Comparison of ENCODE assay signal across 8 mouse cellular contexts in genomic region chr7:131075956-131076355, GRCm38 (mm10). TPM values are rescaled to one million over a fixed set of nuclear protein-coding genes. Genes with fewer than 3 reads are reported as not detected.
DNase-seq lines count a peak whose midpoint lies in the region; ATAC-seq and TF ChIP-seq lines count a peak whose summit lies in the region.

No protein-coding gene starts in this region.

- no peak overlapping the region for H3K9ac ChIP-seq in kidney, postnatal 0 days (ENCODE audit: low read depth, low read length)
- no peak overlapping the region for H3K9ac ChIP-seq in kidney, embryonic 16.5 days (replicated peaks; ENCODE audit: low read length)
- H3K9ac ChIP-seq in CH12.LX (ENCODE audit: insufficient read depth, low read depth) = no peak overlapping the region

- TF ChIP-seq RAD21 in CH12.LX (IDR thresholded peaks at IDR 0.05; ENCODE audit: low read depth, low read length) = peak; percentile 30

- H3K4me2 ChIP-seq in kidney, postnatal 0 days (ENCODE audit: low read length) = no peak overlapping the region
- no peak overlapping the region for H3K4me2 ChIP-seq in kidney, embryonic 16.5 days (replicated peaks; ENCODE audit: low read depth, low read length)
- H3K4me2 ChIP-seq in CH12.LX (ENCODE audit: insufficient read depth, low read depth, poor library complexity, severe bottlenecking) = no peak overlapping the region

- WGBS in kidney, postnatal 0 days = 3% methylated on average over 1 of the region's 1 CpGs
- 0% methylated on average over 1 of the region's 1 CpGs for WGBS in kidney, embryonic 16.5 days

- no peaks in the 10 kb centered on the region for H3K4me1 ChIP-seq in kidney, postnatal 0 days (replicated peaks; ENCODE audit: insufficient read depth, low read length)
- no peaks in the 10 kb centered on the region for H3K4me1 ChIP-seq in kidney, embryonic 16.5 days (ENCODE audit: insufficient read depth, low read length)
- H3K4me1 ChIP-seq in CH12.LX (ENCODE audit: control insufficient read depth in 1 of 2, insufficient read depth in 2 of 2) = no peaks in the 10 kb centered on the region
- no peaks in the 10 kb centered on the region for H3K4me1 ChIP-seq in cortical plate, adult 2 months (ENCODE audit: control insufficient read depth, insufficient read depth, low read length)

- TF ChIP-seq EP300 in CH12.LX (IDR thresholded peaks at IDR 0.05; ENCODE audit: low read length) = no peak

- no peaks in the 10 kb centered on the region for H3K27me3 ChIP-seq in kidney, postnatal 0 days (ENCODE audit: insufficient read depth, low read length)
- no peaks in the 10 kb centered on the region for H3K27me3 ChIP-seq in kidney, embryonic 16.5 days (ENCODE audit: insufficient read depth, low read length)
- peaks cover 20% of the 10 kb centered on the region for H3K27me3 ChIP-seq in CH12.LX (replicated peaks)

- H3K9me3 ChIP-seq in kidney, postnatal 0 days (replicated peaks; ENCODE audit: low read length) = no peaks in the 10 kb centered on the region
- H3K9me3 ChIP-seq in kidney, embryonic 16.5 days (ENCODE audit: low read length) = no peaks in the 10 kb centered on the region
- no peaks in the 10 kb centered on the region for H3K9me3 ChIP-seq in CH12.LX (replicated peaks; ENCODE audit: low read length)

- in situ Hi-C loops in CH12.LX (cut with MboI; ENCODE audit: low pct_ligation_motif_present, low pct_unique_long_range_greater_than_20kb, low sequenced_read_pairs) = no loop called here

- no peak overlapping the region for H3K27ac ChIP-seq in kidney, postnatal 0 days
- H3K27ac ChIP-seq in kidney, embryonic 16.5 days (ENCODE audit: low read length) = no peak overlapping the region
- H3K27ac ChIP-seq in CH12.LX (ENCODE audit: insufficient read depth, low read depth) = no peak overlapping the region
- no peak overlapping the region for H3K27ac ChIP-seq in cortical plate, adult 2 months (ENCODE audit: insufficient read depth, low read length)

- no peaks in the 10 kb centered on the region for H3K79me2 ChIP-seq in CH12.LX (replicated peaks; ENCODE audit: control insufficient read depth, extremely low read depth, insufficient read depth, poor library complexity, severe bottlenecking)

- DNase-seq in kidney, postnatal 0 days (ENCODE audit: low spot score) = peak; percentile 18
- peak; percentile 5 for DNase-seq in 416B (ENCODE audit: low read depth)
- no peak for DNase-seq in CH12.LX (ENCODE audit: extremely low read depth)
- peak; percentile 63 for DNase-seq in retina, embryonic 14.5 days (ENCODE audit: low spot score)
- DNase-seq in urinary bladder, postnatal 4 days (ENCODE audit: low spot score in 2 of 2) = no peak

- dilution Hi-C loops in CH12.LX (cut with MboI; ENCODE audit: extremely low pct_ligation_motif_present, extremely low pct_unique_long_range_greater_than_20kb, low sequenced_read_pairs) = no loop called here

- no peak overlapping the region for H3K4me3 ChIP-seq in kidney, postnatal 0 days (replicated peaks; ENCODE audit: low read depth, low read length)
- H3K4me3 ChIP-seq in kidney, embryonic 16.5 days (ENCODE audit: low read length) = no peak overlapping the region
- H3K4me3 ChIP-seq in CH12.LX (replicated peaks in 1 of 3; ENCODE audit: low read depth in 2 of 3, low read length in 2 of 3, poor library complexity in 1 of 3) = no peak overlapping the region
- no peak overlapping the region for H3K4me3 ChIP-seq in cortical plate, adult 2 months (ENCODE audit: insufficient read depth, low read length)

- TF ChIP-seq CTCF in kidney, postnatal 0 days (IDR thresholded peaks at IDR 0.05; ENCODE audit: low read depth) = peak; percentile 56
- peak in 1 of 2 experiments; percentile 49; a peak in 3 of 4 replicates for TF ChIP-seq CTCF in CH12.LX (conservative IDR thresholded peaks at IDR 0.05 in 1 of 2, IDR thresholded peaks at IDR 0.05 in 1 of 2; ENCODE audit: low read depth in 2 of 2, low read length in 2 of 2)
- peak; percentile 44; the same call in 1 of the 2 replicates for TF ChIP-seq CTCF in cortical plate, adult 2 months (IDR thresholded peaks at IDR 0.05; ENCODE audit: extremely low read depth, insufficient read depth, low read length)

- no peak for ATAC-seq in kidney, postnatal 0 days (replicated peaks; ENCODE audit: low FRiP score, low read depth)
- no peak for ATAC-seq in kidney, embryonic 16.5 days (ENCODE audit: low FRiP score, low TSS enrichment)
- ATAC-seq in megakaryocyte-erythroid progenitor cell, adult 5-6 weeks (replicated peaks; ENCODE audit: low FRiP score, low TSS enrichment, poor library complexity, severe bottlenecking) = no peak

- no peaks in the 10 kb centered on the region for H3K36me3 ChIP-seq in kidney, postnatal 0 days (ENCODE audit: insufficient read depth, low read length)
- no peaks in the 10 kb centered on the region for H3K36me3 ChIP-seq in kidney, embryonic 16.5 days (ENCODE audit: insufficient read depth, low read length)
- no peaks in the 10 kb centered on the region for H3K36me3 ChIP-seq in CH12.LX (replicated peaks in 1 of 2; ENCODE audit: control insufficient read depth in 1 of 2, insufficient read depth in 1 of 2, low read length in 1 of 2)

- TF ChIP-seq POLR2A in CH12.LX (IDR thresholded peaks at IDR 0.05; ENCODE audit: low read depth, low read length) = no peak
- TF ChIP-seq POLR2A in cortical plate, adult 2 months (IDR thresholded peaks at IDR 0.05; ENCODE audit: extremely low read depth, insufficient read depth, low read length) = no peak

TF ChIP-seq in CH12.LX, 34 proteins besides CTCF, POLR2A, EP300 and RAD21:
- TF ChIP-seq JUN (IDR thresholded peaks at IDR 0.05; ENCODE audit: insufficient read depth, low read depth, low read length) (no peak), ELF1 (IDR thresholded peaks at IDR 0.05; ENCODE audit: low read depth, low read length) (no peak), BHLHE40 (IDR thresholded peaks at IDR 0.05; ENCODE audit: low read depth, low read length) (no peak), UBTF (IDR thresholded peaks at IDR 0.05; ENCODE audit: low read depth, low read length) (no peak), NELFE (IDR thresholded peaks at IDR 0.05; ENCODE audit: low read depth, low read length) (no peak), RCOR1 (conservative IDR thresholded peaks at IDR 0.05; ENCODE audit: low read depth, low read length) (no peak), TCF12 (IDR thresholded peaks at IDR 0.05; ENCODE audit: low read depth, low read length) (no peak), ZC3H11A (IDR thresholded peaks at IDR 0.05; ENCODE audit: low read depth, low read length) (no peak), NRF1 (IDR thresholded peaks at IDR 0.05; ENCODE audit: low read depth, low read length) (no peak), MAZ (IDR thresholded peaks at IDR 0.05; ENCODE audit: low read depth, low read length) (no peak)

RNA-seq across cellular contexts. Expression of gene Dmbt1, which starts 44.1 kb away (rescaled TPM):
- not detected in 2 replicates for polyA plus RNA-seq in kidney, postnatal 0 days (2015; fragmentation: Nextera tagmentation; extraction: Ambion mirVana)
- polyA plus RNA-seq in kidney, embryonic 16.5 days (2015; fragmentation: Nextera tagmentation; extraction: Ambion mirVana) = not detected in 2 replicates
- total RNA-seq in CH12.LX (2012; rRNA removed) = not detected in 2 replicates
- total RNA-seq in CH12.LX (2014; rRNA removed) = not detected in 2 replicates
- not detected in 2 replicates for polyA plus RNA-seq in CH12.LX (2012; ENCODE audit: insufficient read length, low read depth)
- polyA plus RNA-seq in cortical plate, adult 2 months (2012; rRNA removed) = 0.02 TPM in 1 of 2 replicates, not detected in the other
- not detected in 2 replicates for total RNA-seq in megakaryocyte-erythroid progenitor cell, adult 5-6 weeks (2014; fragmentation: Nextera tagmentation)
- total RNA-seq in megakaryocyte-erythroid progenitor cell, adult 5-6 weeks (2017) = not detected in 2 replicates

Comparison
In these comparisons a context has a peak if more than half of its experiments do, and no peak if none do; other contexts are left out.
1. DNase-seq: peak in kidney, postnatal 0 days (single experiment), 416B (single experiment) and retina, embryonic 14.5 days (single experiment); none in CH12.LX (single experiment) and urinary bladder, postnatal 4 days (0 of 2).